Mouse (Mus musculus): ENCODE data around the gene Chid1. TPM values are rescaled to one million over a fixed set of nuclear protein-coding genes. Genes with fewer than 3 reads are reported as not detected.

The Chid1 gene
- polyA plus RNA-seq, 1 experiment from 2014 or later: 27.2 TPM

DNA sequence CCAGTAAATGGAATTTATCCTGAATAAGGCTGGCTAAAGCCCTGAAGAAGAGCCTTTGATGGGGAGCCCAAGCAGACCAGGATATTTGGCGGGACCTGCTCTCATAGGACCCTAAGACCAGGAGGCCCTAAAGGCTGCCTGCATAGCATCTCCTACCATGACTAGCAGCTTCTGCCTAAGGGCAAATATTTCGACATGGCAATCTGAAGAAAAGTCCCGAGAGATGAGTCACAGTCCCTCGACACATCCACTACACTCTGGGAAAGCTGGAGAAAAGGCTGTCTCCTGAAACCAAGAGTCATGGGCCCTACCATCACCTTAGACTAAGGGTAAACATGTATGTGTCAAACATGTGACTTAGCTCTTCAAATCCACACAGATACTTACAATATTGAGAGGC is 15.4 kb downstream of the Chid1 start:
- Histone ChIP-seq H3K27me3 (no peaks in the 10 kb centered on the region), H3K9ac (no peak overlapping the region), H3K9me3 (replicated peaks) (no peaks in the 10 kb centered on the region), H3K36me3 (peaks cover 12% of the 10 kb centered on the region; the same call in 1 of the 2 replicates), H3K27ac (no peak overlapping the region), H3K4me3 (no peak overlapping the region), H3K4me2 (no peak overlapping the region), H3K4me1 (replicated peaks) (peaks cover 9% of the 10 kb centered on the region)
- 84% methylated on average over 4 of the region's 4 CpGs for WGBS
- ATAC-seq (replicated peaks; ENCODE audit: insufficient number of reproducible peaks, insufficient read depth, low FRiP score, low read depth): no peak

DNA sequence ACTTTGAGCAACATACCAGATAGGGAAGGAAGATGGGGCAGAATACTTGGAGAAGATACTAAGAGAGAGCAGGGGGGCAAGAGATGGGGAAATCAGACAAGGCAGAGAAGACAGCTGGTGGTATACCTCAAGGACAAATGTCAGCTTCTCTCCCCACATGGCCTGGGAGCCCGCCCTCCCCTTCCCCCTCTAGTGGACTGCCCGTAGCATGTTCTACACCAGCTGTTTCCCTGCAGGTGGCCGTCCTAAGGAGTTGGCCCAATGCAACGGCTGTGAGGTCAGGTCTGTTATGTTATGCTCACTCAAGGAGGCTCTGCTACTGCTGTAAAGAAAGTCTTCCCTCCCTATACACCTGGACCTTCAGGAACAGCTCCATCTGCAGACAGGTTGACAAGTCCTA is 16.6 kb downstream of the Chid1 start:
- Histone ChIP-seq H3K27ac (no peak overlapping the region), H3K36me3 (peaks cover 6% of the 10 kb centered on the region; the same call in 1 of the 2 replicates), H3K4me1 (replicated peaks) (peaks cover 21% of the 10 kb centered on the region), H3K4me3 (no peak overlapping the region), H3K9me3 (replicated peaks) (no peaks in the 10 kb centered on the region), H3K9ac (no peak overlapping the region), H3K4me2 (no peak overlapping the region), H3K27me3 (no peaks in the 10 kb centered on the region)
- WGBS: 32% methylated on average over 4 of the region's 4 CpGs
- no peak for ATAC-seq (replicated peaks; ENCODE audit: insufficient number of reproducible peaks, insufficient read depth, low FRiP score, low read depth)

DNA sequence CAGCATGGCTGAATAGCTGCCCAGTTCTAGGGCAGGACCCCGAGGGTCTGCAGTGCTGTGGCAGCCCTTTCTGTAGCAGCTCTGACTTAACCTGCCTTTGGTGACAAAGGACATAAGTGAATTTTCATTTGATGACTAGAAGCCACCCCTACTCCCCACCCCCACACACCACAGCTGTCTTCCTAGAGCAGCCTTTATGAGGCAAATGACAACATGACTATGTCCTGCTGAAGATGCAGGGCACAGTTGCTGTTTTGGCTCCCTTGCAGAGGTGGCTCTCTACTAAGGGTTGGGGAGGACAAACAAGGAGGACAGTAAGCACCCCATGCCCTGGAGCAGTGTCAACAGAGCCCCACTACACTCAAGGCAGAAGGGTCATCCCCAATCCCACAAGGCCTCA is 19.9 kb downstream of the Chid1 start:
- H3K4me2 ChIP-seq: no peak overlapping the region
- no peaks in the 10 kb centered on the region for H3K9me3 ChIP-seq (replicated peaks)
- ATAC-seq (replicated peaks; ENCODE audit: insufficient number of reproducible peaks, insufficient read depth, low FRiP score, low read depth): peak; percentile 12; the same call in 1 of the 2 replicates
- H3K4me3 ChIP-seq: no peak overlapping the region
- H3K36me3 ChIP-seq: no peaks in the 10 kb centered on the region; the same call in 1 of the 2 replicates
- H3K9ac ChIP-seq: no peak overlapping the region
- H3K27ac ChIP-seq: peak overlapping the region; percentile 72
- 68% methylated on average over 1 of the region's 1 CpGs for WGBS
- peaks cover 24% of the 10 kb centered on the region for H3K4me1 ChIP-seq (replicated peaks)
- H3K27me3 ChIP-seq: no peaks in the 10 kb centered on the region

DNA sequence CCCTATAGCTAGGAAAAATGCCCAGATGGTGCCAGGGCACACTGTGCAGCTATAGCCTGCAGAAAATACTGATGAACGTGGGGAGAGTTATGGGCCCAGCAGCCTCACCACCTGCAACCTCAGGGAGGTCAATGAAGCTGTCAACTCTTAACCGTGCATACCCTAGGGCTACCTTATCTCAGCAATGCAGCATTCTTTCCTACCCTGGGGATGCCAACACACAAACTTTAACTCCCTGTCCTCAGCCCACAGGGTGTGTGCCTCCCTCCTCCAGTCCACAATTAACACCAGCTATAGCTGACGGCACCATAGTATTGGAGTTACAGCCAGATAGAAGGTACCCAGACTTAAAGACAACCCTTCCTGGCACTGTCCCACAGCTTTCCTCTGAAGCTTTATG is 20.7 kb downstream of the Chid1 start:
- Histone ChIP-seq H3K27ac (peak overlapping the region; percentile 72), H3K4me2 (no peak overlapping the region), H3K4me3 (no peak overlapping the region), H3K27me3 (no peaks in the 10 kb centered on the region), H3K9me3 (replicated peaks) (no peaks in the 10 kb centered on the region), H3K4me1 (replicated peaks) (peaks cover 24% of the 10 kb centered on the region), H3K36me3 (no peaks in the 10 kb centered on the region; the same call in 1 of the 2 replicates), H3K9ac (no peak overlapping the region)
- ATAC-seq (replicated peaks; ENCODE audit: insufficient number of reproducible peaks, insufficient read depth, low FRiP score, low read depth): peak; percentile 68
- WGBS: 42% methylated on average over 3 of the region's 3 CpGs

DNA sequence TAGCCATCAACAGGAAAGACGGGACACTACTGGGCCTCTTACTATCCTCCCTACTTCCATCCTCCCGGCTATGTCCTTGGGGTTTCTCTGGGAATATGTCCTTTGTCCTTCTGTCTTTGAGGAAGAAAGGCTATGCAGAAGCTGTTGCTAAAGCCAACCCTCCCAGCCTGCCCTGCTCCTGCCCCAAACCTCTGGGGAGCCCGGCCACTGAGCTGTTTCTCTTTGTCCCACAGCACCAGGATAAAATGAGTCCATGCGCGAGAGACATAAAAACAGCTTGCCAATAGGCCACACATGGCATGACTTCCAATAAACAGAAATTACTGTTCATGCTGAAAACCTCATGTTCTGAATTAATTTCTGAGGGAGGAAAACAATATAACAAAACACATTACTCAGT is 21.4 kb downstream of the Chid1 start:
- Histone ChIP-seq H3K36me3 (no peaks in the 10 kb centered on the region; the same call in 1 of the 2 replicates), H3K9me3 (replicated peaks) (no peaks in the 10 kb centered on the region), H3K4me3 (no peak overlapping the region), H3K27ac (no peak overlapping the region), H3K4me2 (no peak overlapping the region), H3K9ac (no peak overlapping the region), H3K4me1 (replicated peaks) (peaks cover 24% of the 10 kb centered on the region), H3K27me3 (no peaks in the 10 kb centered on the region)
- WGBS: 94% methylated on average over 5 of the region's 5 CpGs
- ATAC-seq (replicated peaks; ENCODE audit: insufficient number of reproducible peaks, insufficient read depth, low FRiP score, low read depth): no peak

DNA sequence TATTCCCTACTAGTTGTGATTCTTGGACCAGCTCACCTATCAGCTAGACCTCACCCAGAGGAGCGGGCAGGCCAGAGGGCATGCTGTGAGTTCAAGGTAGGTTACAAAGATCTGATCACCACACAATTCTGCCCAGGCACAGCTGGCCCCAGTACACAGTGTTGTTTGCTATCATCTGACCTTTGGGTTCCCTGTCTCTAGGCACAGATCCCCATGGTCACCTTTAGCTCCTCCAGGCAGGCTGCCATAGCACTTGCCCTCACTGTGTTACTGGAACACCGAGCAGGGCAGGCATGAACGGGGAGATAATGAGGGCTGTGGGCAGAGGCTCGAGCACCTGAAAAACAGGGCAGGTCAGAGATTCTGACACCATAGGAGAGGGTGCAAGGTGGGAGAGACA is 22.0 kb downstream of the Chid1 start:
- H3K27me3 ChIP-seq: no peaks in the 10 kb centered on the region
- no peak overlapping the region for H3K9ac ChIP-seq
- no peak overlapping the region; the same call in 1 of the 2 replicates for H3K27ac ChIP-seq
- no peak overlapping the region for H3K4me2 ChIP-seq
- 80% methylated on average over 4 of the region's 4 CpGs for WGBS
- ATAC-seq (replicated peaks; ENCODE audit: insufficient number of reproducible peaks, insufficient read depth, low FRiP score, low read depth): no peak
- H3K9me3 ChIP-seq (replicated peaks): no peaks in the 10 kb centered on the region
- H3K4me1 ChIP-seq (replicated peaks): peaks cover 24% of the 10 kb centered on the region
- H3K4me3 ChIP-seq: no peak overlapping the region
- no peaks in the 10 kb centered on the region; the same call in 1 of the 2 replicates for H3K36me3 ChIP-seq

DNA sequence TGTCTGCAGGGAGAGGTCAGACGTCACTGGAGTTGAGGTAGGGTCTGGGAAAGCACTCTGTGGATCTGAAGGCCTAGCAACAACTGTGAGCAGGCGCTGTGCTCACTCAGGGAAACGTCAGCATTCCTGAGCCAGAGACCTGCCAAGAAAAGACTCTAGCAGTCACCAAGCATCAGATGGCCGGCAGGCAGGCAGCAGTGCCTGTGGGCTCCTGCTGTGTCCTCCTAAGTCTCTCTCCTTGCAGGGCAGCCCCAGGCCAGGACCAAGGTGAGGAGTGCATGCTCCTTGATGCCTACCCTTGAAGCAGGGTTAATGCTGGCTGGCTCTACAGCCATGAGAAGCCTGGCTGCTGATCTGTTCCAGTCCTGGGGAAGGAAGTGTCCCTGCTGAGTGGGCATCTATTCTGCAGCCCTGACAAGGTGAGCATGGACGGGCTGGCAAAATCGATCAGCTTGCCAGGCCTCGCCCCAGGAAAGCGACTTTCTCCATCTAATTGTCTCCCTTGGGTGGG is 28.9 kb downstream of the Chid1 start:
- ATAC-seq (replicated peaks; ENCODE audit: insufficient number of reproducible peaks, insufficient read depth, low FRiP score, low read depth): peak; percentile 67

DNA sequence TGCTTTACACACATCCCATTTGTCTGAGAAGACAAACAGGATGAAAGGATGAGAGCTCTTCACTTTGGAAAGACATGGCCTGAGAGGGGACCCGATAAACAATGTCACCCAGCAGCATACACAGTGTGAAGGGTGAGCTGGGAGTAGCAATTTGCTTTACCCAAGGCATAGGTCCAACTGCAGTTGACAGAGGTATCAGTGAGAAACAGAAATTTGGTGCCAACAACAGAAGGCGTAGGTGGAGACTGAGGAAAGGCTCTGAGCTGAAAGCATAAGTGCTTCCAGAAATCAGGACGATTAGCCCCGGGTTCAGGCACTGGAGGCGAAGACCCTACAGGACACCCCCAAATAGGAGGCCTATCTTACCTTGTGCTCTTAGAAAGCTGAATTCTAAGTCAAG is 29.5 kb downstream of the Chid1 start:
- Histone ChIP-seq H3K36me3 (no peaks in the 10 kb centered on the region), H3K4me1 (replicated peaks) (peaks cover 21% of the 10 kb centered on the region), H3K4me3 (no peak overlapping the region), H3K27me3 (no peaks in the 10 kb centered on the region), H3K27ac (peak overlapping the region; percentile 70), H3K4me2 (no peak overlapping the region), H3K9ac (no peak overlapping the region), H3K9me3 (replicated peaks) (no peaks in the 10 kb centered on the region)
- 81% methylated on average over 5 of the region's 5 CpGs for WGBS
- ATAC-seq (replicated peaks; ENCODE audit: insufficient number of reproducible peaks, insufficient read depth, low FRiP score, low read depth): no peak

More for the DNA sequence above, 28.9 kb downstream of the Chid1 start:
- WGBS: 59% methylated on average over 8 of the region's 8 CpGs
- H3K4me2 ChIP-seq: no peak overlapping the region
- H3K27ac ChIP-seq: peak overlapping the region; percentile 70
- H3K9ac ChIP-seq: no peak overlapping the region
- H3K4me1 ChIP-seq (replicated peaks): peaks cover 20% of the 10 kb centered on the region
- no peaks in the 10 kb centered on the region for H3K9me3 ChIP-seq (replicated peaks)
- H3K36me3 ChIP-seq: no peaks in the 10 kb centered on the region
- H3K27me3 ChIP-seq: no peaks in the 10 kb centered on the region
- H3K4me3 ChIP-seq: no peak overlapping the region

DNA sequence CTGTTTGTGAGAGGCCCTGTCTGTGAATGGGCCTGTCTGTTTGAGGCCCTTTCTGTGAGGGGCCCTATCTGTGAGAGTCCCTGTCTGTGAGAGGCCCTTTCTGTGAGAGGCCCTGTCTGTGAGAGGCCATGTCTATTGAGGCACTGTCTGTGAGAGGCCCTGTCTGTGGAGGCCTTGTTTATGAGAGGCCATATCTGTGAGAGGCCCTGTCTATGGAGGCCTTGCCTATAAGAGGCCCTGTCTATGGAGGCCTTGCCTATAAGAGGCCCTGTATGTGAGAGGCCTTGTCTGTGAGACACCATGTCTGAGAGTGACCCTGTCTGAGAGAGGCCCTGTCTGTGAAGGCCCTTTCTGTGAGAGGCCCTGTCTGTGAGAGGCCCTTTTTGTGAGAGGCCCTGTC is 31.5 kb downstream of the Chid1 start:
- no peak overlapping the region for H3K4me2 ChIP-seq
- no peak overlapping the region for H3K4me3 ChIP-seq
- no peak overlapping the region for H3K9ac ChIP-seq
- no peaks in the 10 kb centered on the region for H3K27me3 ChIP-seq
- peaks cover 21% of the 10 kb centered on the region for H3K4me1 ChIP-seq (replicated peaks)
- no peaks in the 10 kb centered on the region for H3K36me3 ChIP-seq
- ATAC-seq (replicated peaks; ENCODE audit: insufficient number of reproducible peaks, insufficient read depth, low FRiP score, low read depth): no peak
- no peaks in the 10 kb centered on the region for H3K9me3 ChIP-seq (replicated peaks)
- no peak overlapping the region for H3K27ac ChIP-seq

DNA sequence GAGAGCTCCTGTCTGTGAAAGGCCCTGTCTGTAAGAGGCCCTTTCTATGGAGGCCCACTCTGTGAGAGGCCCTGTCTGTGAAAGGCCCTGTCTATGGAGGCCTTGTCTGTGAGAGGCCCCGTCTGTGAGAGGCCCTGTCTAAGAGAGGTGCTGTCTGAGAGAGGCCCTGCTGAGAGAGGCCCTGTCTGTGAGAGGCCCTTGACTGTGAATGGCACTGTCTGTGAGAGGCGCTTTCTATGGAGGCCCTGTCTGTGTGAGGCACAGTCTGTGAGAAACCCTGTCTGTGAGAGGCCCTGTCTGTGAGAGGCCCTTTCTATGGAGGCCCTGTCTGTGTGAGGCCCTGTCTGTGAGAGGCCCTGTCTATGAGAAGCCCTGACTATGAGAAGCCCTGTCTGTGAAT is 33.4 kb downstream of the Chid1 start:
- Histone ChIP-seq H3K9ac (0 out of 2 replicates have a peak overlapping the region, but pooled peaks have one; percentile 17), H3K27ac (no peak overlapping the region; the same call in 1 of the 2 replicates), H3K4me2 (no peak overlapping the region), H3K9me3 (replicated peaks) (no peaks in the 10 kb centered on the region), H3K27me3 (no peaks in the 10 kb centered on the region), H3K36me3 (no peaks in the 10 kb centered on the region), H3K4me3 (no peak overlapping the region), H3K4me1 (replicated peaks) (peaks cover 21% of the 10 kb centered on the region)
- 74% methylated on average over 2 of the region's 2 CpGs for WGBS
- no peak for ATAC-seq (replicated peaks; ENCODE audit: insufficient number of reproducible peaks, insufficient read depth, low FRiP score, low read depth)

DNA sequence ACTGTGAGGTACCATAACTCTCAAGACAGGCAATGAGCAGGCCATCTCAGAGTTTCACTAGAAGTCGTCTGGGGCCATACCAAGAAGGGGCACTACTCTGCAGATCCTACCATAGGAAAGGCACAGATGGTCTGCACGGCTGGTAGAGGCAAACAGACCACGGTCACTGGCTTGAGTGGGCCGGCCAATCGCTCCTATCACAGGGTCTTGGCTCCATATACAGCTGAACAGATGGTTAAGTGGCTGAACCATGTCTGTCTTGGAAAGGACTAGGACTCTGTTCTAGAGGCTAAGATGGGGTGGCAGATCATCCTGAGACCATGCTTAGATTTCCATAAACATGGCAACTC is 37.1 kb downstream of the Chid1 start:
- 92% methylated on average over 5 of the region's 5 CpGs for WGBS
- H3K27me3 ChIP-seq: no peaks in the 10 kb centered on the region
- no peak overlapping the region for H3K27ac ChIP-seq
- no peak for ATAC-seq (replicated peaks; ENCODE audit: insufficient number of reproducible peaks, insufficient read depth, low FRiP score, low read depth)
- H3K4me3 ChIP-seq: no peak overlapping the region
- H3K4me1 ChIP-seq (replicated peaks): peaks cover 9% of the 10 kb centered on the region
- H3K4me2 ChIP-seq: no peak overlapping the region
- H3K36me3 ChIP-seq: peaks cover 3% of the 10 kb centered on the region; the same call in 1 of the 2 replicates
- no peaks in the 10 kb centered on the region for H3K9me3 ChIP-seq (replicated peaks)
- H3K9ac ChIP-seq: no peak overlapping the region

DNA sequence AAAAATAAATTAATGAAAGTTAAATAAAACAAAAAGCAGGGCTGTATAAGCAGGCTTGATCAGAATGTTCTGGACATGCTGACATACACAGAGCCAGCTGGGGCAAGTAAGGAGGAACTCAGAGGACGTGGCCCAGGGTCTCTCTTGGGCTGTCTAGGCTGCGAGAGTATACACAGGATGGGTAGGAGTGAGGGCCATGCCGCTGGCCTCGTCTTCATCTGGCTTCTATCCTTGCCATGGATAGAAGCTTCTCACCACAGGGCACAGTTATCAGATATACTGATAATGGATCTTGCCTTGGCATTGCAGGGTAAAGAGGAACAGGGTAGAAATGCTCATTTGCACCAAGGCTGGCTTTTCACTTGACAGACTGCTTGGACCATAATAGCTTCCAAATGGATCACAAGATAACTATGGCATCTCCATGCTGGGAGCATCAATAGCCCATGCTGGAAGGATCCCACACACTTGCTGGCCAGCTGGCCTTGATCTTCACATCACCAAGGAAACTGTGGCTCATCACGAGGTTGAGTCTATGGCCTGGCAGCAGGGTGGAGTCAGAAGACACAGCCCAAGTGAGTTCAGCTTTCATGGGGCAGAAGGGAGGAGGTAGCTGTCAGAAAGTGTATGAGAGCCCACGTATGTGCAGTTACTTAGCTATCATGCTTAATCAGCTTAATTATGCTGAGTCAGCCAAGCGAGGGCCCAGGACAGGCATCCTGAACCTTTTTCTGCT is 37.7 kb downstream of the Chid1 start:
- H3K4me1 ChIP-seq (replicated peaks): peaks cover 15% of the 10 kb centered on the region
- H3K9me3 ChIP-seq (replicated peaks): no peaks in the 10 kb centered on the region
- peaks cover 3% of the 10 kb centered on the region; the same call in 1 of the 2 replicates for H3K36me3 ChIP-seq
- no peaks in the 10 kb centered on the region for H3K27me3 ChIP-seq
- WGBS: 84% methylated on average over 7 of the region's 7 CpGs
- no peak overlapping the region for H3K9ac ChIP-seq
- no peak overlapping the region for H3K4me3 ChIP-seq
- no peak overlapping the region for H3K27ac ChIP-seq
- ATAC-seq (replicated peaks; ENCODE audit: insufficient number of reproducible peaks, insufficient read depth, low FRiP score, low read depth): no peak
- H3K4me2 ChIP-seq: no peak overlapping the region

Data from heart, embryonic 15.5 days (tissue).